Mouse (Mus musculus) neural tube, embryonic 12.5 days (tissue): ENCODE data around the gene Pip4k2a. TPM values are rescaled to one million over a fixed set of nuclear protein-coding genes. Genes with fewer than 3 reads are reported as not detected.

ENCODE experiments used
- ATAC-seq: fragments of 200-750 bp; cut with Nextera tagmentation; 2 replicates; pipeline ENCODE4 v1.8.0; 2017; ENCODE audit warnings: low read depth, mild to moderate bottlenecking, moderate TSS enrichment, moderate library complexity; ENCODE audit not compliant: low FRiP score
- H3K27ac ChIP-seq: fragments of 300-500 bp; sonication (generic); 2 replicates; pipeline ENCODE4 v1.5.1; 2016
- H3K27me3 ChIP-seq: fragments of 300-500 bp; sonication (generic); replicated peaks from 2 replicates; pipeline ENCODE4 v1.6.1; 2016; ENCODE audit warnings: mild to moderate bottlenecking
- H3K36me3 ChIP-seq: fragments of 300-500 bp; sonication (generic); 2 replicates; pipeline ENCODE4 v1.6.1; 2016; ENCODE audit warnings: mild to moderate bottlenecking
- H3K4me1 ChIP-seq: fragments of 300-500 bp; sonication (generic); 2 replicates; pipeline ENCODE4 v1.6.1; 2016
- H3K4me2 ChIP-seq: fragments of 300-500 bp; sonication (generic); replicated peaks from 2 replicates; pipeline ENCODE4 v1.6.1; 2016; ENCODE audit warnings: mild to moderate bottlenecking
- H3K4me3 ChIP-seq: fragments of 300-500 bp; sonication (generic); 2 replicates; pipeline ENCODE4 v1.5.1; 2016
- H3K9ac ChIP-seq: fragments of 300-500 bp; sonication (generic); 2 replicates; pipeline ENCODE4 v1.6.1; 2016; ENCODE audit warnings: mild to moderate bottlenecking
- H3K9me3 ChIP-seq: fragments of 300-500 bp; sonication (generic); 2 replicates; pipeline ENCODE4 v1.6.1; 2016; ENCODE audit warnings: mild to moderate bottlenecking
- WGBS: fragments of 180-500 bp; shearing (Covaris S2); methylation state at CpG from one replicate; pipeline ENCODE4 v1.1.7; 2016; 5-methylcytosine and 5-hydroxymethylcytosine counted together
- polyA plus RNA-seq: library from polyadenylated mRNA; unstranded; fragments of >200 nt; fragmentation: Nextera tagmentation; extraction: Ambion mirVana; gene quantifications from 2 replicates; pipeline ENCODE4 v1.2.1, GENCODE M21; 2016

Gene Pip4k2a
- polyA plus RNA-seq, 1 experiment from 2014 or later = 15.1 TPM

- ATAC-seq = no peak
- Histone ChIP-seq H3K4me2 (no peak overlapping the region), H3K9me3 (no peaks in the 10 kb centered on the region), H3K4me1 (no peaks in the 10 kb centered on the region), H3K27ac (no peak overlapping the region), H3K9ac (no peak overlapping the region), H3K36me3 (no peaks in the 10 kb centered on the region), H3K27me3 (no peaks in the 10 kb centered on the region), H3K4me3 (no peak overlapping the region)
- WGBS = 87% methylated on average over 7 of the region's 7 CpGs
Measured at GRCm38 (mm10) chr2:18948741-18949140, 49.2 kb downstream of the Pip4k2a start.

GRCm38 (mm10) chr2:18947669-18948459 lies 50.1 kb downstream of the Pip4k2a start:
- H3K27ac ChIP-seq = no peak overlapping the region
- no peak for ATAC-seq
- no peak overlapping the region for H3K9ac ChIP-seq
- 62% methylated on average over 7 of the region's 7 CpGs for WGBS
- no peaks in the 10 kb centered on the region for H3K9me3 ChIP-seq
- H3K36me3 ChIP-seq = no peaks in the 10 kb centered on the region
- no peaks in the 10 kb centered on the region for H3K27me3 ChIP-seq
- H3K4me3 ChIP-seq = no peak overlapping the region
- no peaks in the 10 kb centered on the region for H3K4me1 ChIP-seq
- H3K4me2 ChIP-seq = no peak overlapping the region

GRCm38 (mm10) chr2:18945438-18945837 lies 52.5 kb downstream of the Pip4k2a start:
- Histone ChIP-seq H3K36me3 (no peaks in the 10 kb centered on the region), H3K27me3 (no peaks in the 10 kb centered on the region), H3K9me3 (no peaks in the 10 kb centered on the region), H3K9ac (no peak overlapping the region), H3K27ac (no peak overlapping the region), H3K4me1 (no peaks in the 10 kb centered on the region), H3K4me3 (no peak overlapping the region), H3K4me2 (no peak overlapping the region)
- no peak for ATAC-seq
- 55% methylated on average over 1 of the region's 1 CpGs for WGBS

GRCm38 (mm10) chr2:18943930-18944329 lies 54.0 kb downstream of the Pip4k2a start:
- WGBS = 92% methylated on average over 2 of the region's 2 CpGs
- no peak for ATAC-seq
- no peak overlapping the region for H3K27ac ChIP-seq
- H3K9ac ChIP-seq = no peak overlapping the region
- no peak overlapping the region for H3K4me2 ChIP-seq
- no peaks in the 10 kb centered on the region for H3K27me3 ChIP-seq
- no peaks in the 10 kb centered on the region for H3K36me3 ChIP-seq
- no peaks in the 10 kb centered on the region for H3K9me3 ChIP-seq
- H3K4me1 ChIP-seq = peaks cover 3% of the 10 kb centered on the region; the same call in 1 of the 2 replicates
- no peak overlapping the region for H3K4me3 ChIP-seq

GRCm38 (mm10) chr2:18943366-18943765 lies 54.6 kb downstream of the Pip4k2a start:
- Histone ChIP-seq H3K27me3 (no peaks in the 10 kb centered on the region), H3K4me3 (no peak overlapping the region), H3K27ac (no peak overlapping the region), H3K36me3 (no peaks in the 10 kb centered on the region), H3K4me1 (peaks cover 6% of the 10 kb centered on the region; the same call in 1 of the 2 replicates), H3K9me3 (no peaks in the 10 kb centered on the region), H3K4me2 (no peak overlapping the region), H3K9ac (no peak overlapping the region)
- WGBS = 76% methylated on average over 4 of the region's 4 CpGs
- no peak for ATAC-seq

GRCm38 (mm10) chr2:18940693-18941270 lies 57.1 kb downstream of the Pip4k2a start:
- Histone ChIP-seq H3K4me2 (no peak overlapping the region), H3K27ac (no peak overlapping the region), H3K4me1 (peaks cover 9% of the 10 kb centered on the region; the same call in 1 of the 2 replicates), H3K36me3 (no peaks in the 10 kb centered on the region), H3K27me3 (no peaks in the 10 kb centered on the region), H3K9ac (no peak overlapping the region), H3K4me3 (no peak overlapping the region), H3K9me3 (no peaks in the 10 kb centered on the region)
- no peak for ATAC-seq
- WGBS = 82% methylated on average over 12 of the region's 12 CpGs

- Histone ChIP-seq H3K36me3 (no peaks in the 10 kb centered on the region), H3K4me2 (no peak overlapping the region), H3K27ac (no peak overlapping the region), H3K27me3 (no peaks in the 10 kb centered on the region), H3K4me3 (no peak overlapping the region), H3K9ac (no peak overlapping the region), H3K9me3 (no peaks in the 10 kb centered on the region), H3K4me1 (peaks cover 9% of the 10 kb centered on the region; the same call in 1 of the 2 replicates)
- WGBS = 18% methylated on average over 8 of the region's 8 CpGs
- ATAC-seq = no peak
Measured at GRCm38 (mm10) chr2:18938923-18939329, 59.0 kb downstream of the Pip4k2a start.

GRCm38 (mm10) chr2:18938232-18938631 lies 59.7 kb downstream of the Pip4k2a start:
- no peaks in the 10 kb centered on the region for H3K27me3 ChIP-seq
- peaks cover 14% of the 10 kb centered on the region; the same call in 1 of the 2 replicates for H3K4me1 ChIP-seq
- no peak overlapping the region for H3K4me3 ChIP-seq
- no peaks in the 10 kb centered on the region for H3K9me3 ChIP-seq
- no peak overlapping the region for H3K9ac ChIP-seq
- no peak overlapping the region for H3K27ac ChIP-seq
- 39% methylated on average over 1 of the region's 1 CpGs for WGBS
- no peak for ATAC-seq
- no peak overlapping the region for H3K4me2 ChIP-seq
- H3K36me3 ChIP-seq = no peaks in the 10 kb centered on the region

- Histone ChIP-seq H3K4me1 (peaks cover 17% of the 10 kb centered on the region; the same call in 1 of the 2 replicates), H3K36me3 (no peaks in the 10 kb centered on the region), H3K27me3 (no peaks in the 10 kb centered on the region), H3K9ac (no peak overlapping the region), H3K27ac (no peak overlapping the region), H3K4me2 (no peak overlapping the region), H3K9me3 (no peaks in the 10 kb centered on the region), H3K4me3 (no peak overlapping the region)
- 63% methylated on average over 2 of the region's 2 CpGs for WGBS
- no peak for ATAC-seq
Measured at GRCm38 (mm10) chr2:18937611-18938010, 60.3 kb downstream of the Pip4k2a start.

GRCm38 (mm10) chr2:18936446-18936845 lies 61.5 kb downstream of the Pip4k2a start:
- H3K4me3 ChIP-seq = no peak overlapping the region
- no peaks in the 10 kb centered on the region for H3K9me3 ChIP-seq
- no peaks in the 10 kb centered on the region for H3K27me3 ChIP-seq
- ATAC-seq = no peak
- H3K27ac ChIP-seq = no peak overlapping the region
- H3K9ac ChIP-seq = no peak overlapping the region
- H3K4me2 ChIP-seq = no peak overlapping the region
- H3K4me1 ChIP-seq = peaks cover 17% of the 10 kb centered on the region; the same call in 1 of the 2 replicates
- 90% methylated on average over 7 of the region's 7 CpGs for WGBS
- H3K36me3 ChIP-seq = no peaks in the 10 kb centered on the region

- ATAC-seq = no peak
Measured at GRCm38 (mm10) chr2:18935581-18936027, 62.3 kb downstream of the Pip4k2a start.

GRCm38 (mm10) chr2:18934131-18934530 lies 63.8 kb downstream of the Pip4k2a start:
- Histone ChIP-seq H3K9me3 (no peaks in the 10 kb centered on the region), H3K9ac (no peak overlapping the region), H3K4me1 (peaks cover 16% of the 10 kb centered on the region; the same call in 1 of the 2 replicates), H3K36me3 (no peaks in the 10 kb centered on the region), H3K4me2 (no peak overlapping the region), H3K27me3 (no peaks in the 10 kb centered on the region), H3K27ac (no peak overlapping the region), H3K4me3 (no peak overlapping the region)
- WGBS = 90% methylated on average over 9 of the region's 9 CpGs
- no peak for ATAC-seq

More at GRCm38 (mm10) chr2:18935581-18936027, 62.3 kb downstream of the Pip4k2a start:
- Histone ChIP-seq H3K4me3 (no peak overlapping the region), H3K36me3 (no peaks in the 10 kb centered on the region), H3K9me3 (no peaks in the 10 kb centered on the region), H3K27ac (no peak overlapping the region), H3K9ac (no peak overlapping the region), H3K4me1 (peaks cover 17% of the 10 kb centered on the region; the same call in 1 of the 2 replicates), H3K27me3 (no peaks in the 10 kb centered on the region), H3K4me2 (no peak overlapping the region)
- 90% methylated on average over 2 of the region's 2 CpGs for WGBS
